Mouse (Mus musculus) cerebellum, adult 2 months (tissue): Measurements from ENCODE around the gene Olfr620.

ENCODE experiments used
- CTCF ChIP-seq: fragments of 200-500 bp; IDR thresholded peaks from 2 replicates; pipeline ENCODE4 v1.5.1; 2011; ENCODE audit warnings: low read depth, mild to moderate bottlenecking, control low read depth, low read length, moderate library complexity, borderline replicate concordance; ENCODE audit not compliant: insufficient read depth
- POLR2A ChIP-seq: fragments of 200-500 bp; IDR thresholded peaks from 2 replicates; pipeline ENCODE4 v1.6.1; 2011; ENCODE audit warnings: low read length, control low read depth, borderline replicate concordance; ENCODE audit not compliant: insufficient read depth

DNA sequence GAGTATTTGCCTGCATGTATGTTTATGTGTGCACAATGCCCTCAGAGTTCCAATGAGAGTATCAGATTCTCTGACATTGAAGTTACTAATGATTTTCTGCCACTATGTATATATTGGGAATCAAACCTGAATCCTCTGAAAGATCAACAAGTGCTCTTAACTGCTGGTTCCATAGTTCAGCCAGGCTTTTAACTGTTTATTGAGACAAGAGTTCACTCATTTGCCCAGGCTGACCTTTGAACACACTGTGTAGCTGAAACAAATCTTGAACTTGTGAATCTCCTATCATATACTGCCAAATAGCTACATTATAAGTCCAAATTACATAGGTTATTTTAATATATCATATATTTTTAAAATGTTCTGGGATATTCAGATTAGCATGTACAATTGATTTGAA lies 24.5 kb upstream of the Olfr620 start:
- TF ChIP-seq POLR2A (no peak), CTCF (no peak)
